Mouse (Mus musculus): ENCODE measurements at regions not wholly inside any gene's neighbourhood (a gene's known extent, or its start where the extent isn't known, plus 50 kb on each side); places are given as distances from the start of the nearest gene placed in this dataset.

- DNase-seq (ENCODE audit: extremely low read depth): no peak
- no peaks in the 10 kb centered on the region for H3K36me3 ChIP-seq (replicated peaks in 1 of 2; ENCODE audit: control insufficient read depth in 1 of 2, insufficient read depth in 1 of 2, low read length in 1 of 2)
- H3K79me2 ChIP-seq (replicated peaks; ENCODE audit: control insufficient read depth, extremely low read depth, insufficient read depth, poor library complexity, severe bottlenecking): no peaks in the 10 kb centered on the region
- H3K27ac ChIP-seq (ENCODE audit: insufficient read depth, low read depth): no peak overlapping the region
- TF ChIP-seq NRF1 (IDR thresholded peaks at IDR 0.05; ENCODE audit: low read depth, low read length): no peak
- TF ChIP-seq ZNF384 (IDR thresholded peaks at IDR 0.05; ENCODE audit: low read depth, low read length): no peak
- no peak for TF ChIP-seq E2F4 (IDR thresholded peaks at IDR 0.05; ENCODE audit: insufficient replicate concordance, low read depth, low read length)
- TF ChIP-seq KAT2A (IDR thresholded peaks at IDR 0.05; ENCODE audit: insufficient replicate concordance, low read length): no peak
- TF ChIP-seq TBP (conservative IDR thresholded peaks at IDR 0.05; ENCODE audit: low read depth, low read length): no peak
- TF ChIP-seq UBTF (IDR thresholded peaks at IDR 0.05; ENCODE audit: low read depth, low read length): no peak
- no peak for TF ChIP-seq POLR2AphosphoS2 (IDR thresholded peaks at IDR 0.05; ENCODE audit: low read depth, low read length)
- TF ChIP-seq POLR2A (IDR thresholded peaks at IDR 0.05; ENCODE audit: low read depth, low read length): no peak
- TF ChIP-seq ELF1 (IDR thresholded peaks at IDR 0.05; ENCODE audit: low read depth, low read length): no peak
- no peak for TF ChIP-seq USF2 (conservative IDR thresholded peaks at IDR 0.05; ENCODE audit: low read depth, low read length)
- TF ChIP-seq ETS1 (conservative IDR thresholded peaks at IDR 0.05; ENCODE audit: low read depth, low read length): no peak
- no peak for TF ChIP-seq CHD1 (IDR thresholded peaks at IDR 0.05; ENCODE audit: low read depth, low read length)
- no peak for TF ChIP-seq PAX5 (IDR thresholded peaks at IDR 0.05; ENCODE audit: low read length)
- dilution Hi-C loops (cut with MboI; ENCODE audit: extremely low pct_ligation_motif_present, extremely low pct_unique_long_range_greater_than_20kb, low sequenced_read_pairs) (no loop called here), in situ Hi-C loops (cut with MboI; ENCODE audit: low pct_ligation_motif_present, low pct_unique_long_range_greater_than_20kb, low sequenced_read_pairs) (no loop called here)
- no peak overlapping the region for H3K9ac ChIP-seq (ENCODE audit: insufficient read depth, low read depth)
- H3K4me1 ChIP-seq (ENCODE audit: control insufficient read depth in 1 of 2, insufficient read depth in 2 of 2): no peaks in the 10 kb centered on the region
- H3K27me3 ChIP-seq (replicated peaks): no peaks in the 10 kb centered on the region
- H3K4me3 ChIP-seq (replicated peaks in 1 of 3; ENCODE audit: low read depth in 2 of 3, low read length in 2 of 3, poor library complexity in 1 of 3): no peak overlapping the region
- H3K4me2 ChIP-seq (ENCODE audit: insufficient read depth, low read depth, poor library complexity, severe bottlenecking): no peak overlapping the region
- no peaks in the 10 kb centered on the region for H3K9me3 ChIP-seq (replicated peaks; ENCODE audit: low read length)
Observed at GRCm38 (mm10) chr5:51825584-51826088, 258.1 kb upstream of the Ppargc1a start.

GRCm38 (mm10) chr5:51824731-51825130 is 257.2 kb upstream of the Ppargc1a start:
- Histone ChIP-seq H3K4me3 (replicated peaks in 1 of 3; ENCODE audit: low read depth in 2 of 3, low read length in 2 of 3, poor library complexity in 1 of 3) (no peak overlapping the region), H3K9me3 (replicated peaks; ENCODE audit: low read length) (no peaks in the 10 kb centered on the region), H3K9ac (ENCODE audit: insufficient read depth, low read depth) (no peak overlapping the region), H3K36me3 (replicated peaks in 1 of 2; ENCODE audit: control insufficient read depth in 1 of 2, insufficient read depth in 1 of 2, low read length in 1 of 2) (no peaks in the 10 kb centered on the region), H3K4me2 (ENCODE audit: insufficient read depth, low read depth, poor library complexity, severe bottlenecking) (no peak overlapping the region), H3K79me2 (replicated peaks; ENCODE audit: control insufficient read depth, extremely low read depth, insufficient read depth, poor library complexity, severe bottlenecking) (no peaks in the 10 kb centered on the region), H3K27me3 (replicated peaks) (no peaks in the 10 kb centered on the region), H3K27ac (ENCODE audit: insufficient read depth, low read depth) (no peak overlapping the region), H3K4me1 (ENCODE audit: control insufficient read depth in 1 of 2, insufficient read depth in 2 of 2) (no peaks in the 10 kb centered on the region)
- in situ Hi-C loops (cut with MboI; ENCODE audit: low pct_ligation_motif_present, low pct_unique_long_range_greater_than_20kb, low sequenced_read_pairs): no loop called here
- dilution Hi-C loops (cut with MboI; ENCODE audit: extremely low pct_ligation_motif_present, extremely low pct_unique_long_range_greater_than_20kb, low sequenced_read_pairs): no loop called here
- TF ChIP-seq PAX5 (IDR thresholded peaks at IDR 0.05; ENCODE audit: low read length): no peak
- TF ChIP-seq ZKSCAN1 (IDR thresholded peaks at IDR 0.05; ENCODE audit: borderline replicate concordance, low read depth, low read length): no peak
- no peak for TF ChIP-seq MEF2A (IDR thresholded peaks at IDR 0.05; ENCODE audit: borderline replicate concordance, low read depth, low read length)
- no peak for TF ChIP-seq ZMIZ1 (IDR thresholded peaks at IDR 0.05; ENCODE audit: low read depth, low read length)
- TF ChIP-seq IRF4 (IDR thresholded peaks at IDR 0.05; ENCODE audit: low read depth, low read length): no peak
- TF ChIP-seq USF1 (IDR thresholded peaks at IDR 0.05; ENCODE audit: low read depth, low read length): no peak
- no peak for TF ChIP-seq NRF1 (IDR thresholded peaks at IDR 0.05; ENCODE audit: low read depth, low read length)
- no peak for TF ChIP-seq GABPA (IDR thresholded peaks at IDR 0.05; ENCODE audit: insufficient replicate concordance, low read depth, low read length)
- TF ChIP-seq TBP (conservative IDR thresholded peaks at IDR 0.05; ENCODE audit: low read depth, low read length): no peak
- no peak for TF ChIP-seq KAT2A (IDR thresholded peaks at IDR 0.05; ENCODE audit: insufficient replicate concordance, low read length)
- no peak for TF ChIP-seq ZC3H11A (IDR thresholded peaks at IDR 0.05; ENCODE audit: low read depth, low read length)
- TF ChIP-seq JUN (IDR thresholded peaks at IDR 0.05; ENCODE audit: insufficient read depth, low read depth, low read length): no peak
- TF ChIP-seq POLR2A (IDR thresholded peaks at IDR 0.05; ENCODE audit: low read depth, low read length): no peak
- DNase-seq (ENCODE audit: extremely low read depth): no peak
